Mouse (Mus musculus) myocyte (in vitro differentiated cells): ENCODE data around the gene Cdpf1. TPM values are rescaled to one million over a fixed set of nuclear protein-coding genes. Genes with fewer than 3 reads are reported as not detected.

Experiments used
- H3K27me3 ChIP-seq: one replicate; pipeline ENCODE4 v1.6.1; 2011; ENCODE audit not compliant: control insufficient read depth, insufficient read depth, insufficient read length
- H3K36me3 ChIP-seq: one replicate; pipeline ENCODE4 v1.6.1; 2011; ENCODE audit not compliant: control insufficient read depth, insufficient read depth
- H3K4me2 ChIP-seq: one replicate; pipeline ENCODE4 v1.6.1; 2011; ENCODE audit warnings: low read depth, control low read depth
- H3K4me3 ChIP-seq: one replicate; pipeline ENCODE4 v1.5.1; 2011; ENCODE audit warnings: mild to moderate bottlenecking, control low read depth, moderate library complexity
- H3K79me2 ChIP-seq: one replicate; pipeline ENCODE4 v1.6.1; 2011; ENCODE audit not compliant: control insufficient read depth, insufficient read depth
- H3ac ChIP-seq: one replicate; pipeline ENCODE4 v1.6.1; 2011; ENCODE audit not compliant: control insufficient read depth, insufficient read length
- CEBPB ChIP-seq: IDR thresholded peaks from 2 replicates; pipeline ENCODE4 v1.6.1; 2011; ENCODE audit warnings: mild to moderate bottlenecking, moderate library complexity; ENCODE audit not compliant: poor library complexity, insufficient read depth, severe bottlenecking
- E2F4 ChIP-seq: IDR thresholded peaks from one replicate; pipeline ENCODE4 v1.6.1; 2011; ENCODE audit warnings: mild to moderate bottlenecking, control low read depth, moderate library complexity; ENCODE audit not compliant: insufficient read depth
- MAX ChIP-seq: IDR thresholded peaks from one replicate; pipeline ENCODE4 v1.6.1; 2011; ENCODE audit warnings: low read depth, mild to moderate bottlenecking, control low read depth
- MYOD1 ChIP-seq, 3 experiments: IDR thresholded peaks; one replicate each; pipeline ENCODE4 v1.6.1; 2011; ENCODE audit warnings: control low read depth in 2 of 3, low read depth in 2 of 3, mild to moderate bottlenecking in 2 of 3, moderate library complexity in 1 of 3; ENCODE audit not compliant: insufficient read length in 2 of 3, control insufficient read depth in 1 of 3
- MYOG ChIP-seq, 3 experiments: IDR thresholded peaks; one replicate each; pipeline ENCODE4 v1.6.1; 2011; ENCODE audit warnings: control low read depth in 2 of 3, low read depth in 2 of 3, mild to moderate bottlenecking in 2 of 3; ENCODE audit not compliant: insufficient read length in 2 of 3, control insufficient read depth in 1 of 3, insufficient read depth in 1 of 3
- POLR2A ChIP-seq: IDR thresholded peaks from one replicate; pipeline ENCODE4 v1.6.1; 2011; ENCODE audit warnings: low read depth, mild to moderate bottlenecking, control low read depth, moderate library complexity; ENCODE audit not compliant: insufficient read length
- POLR2AphosphoS2 ChIP-seq: IDR thresholded peaks from one replicate; pipeline ENCODE4 v1.6.1; 2011; ENCODE audit warnings: low read depth, control low read depth; ENCODE audit not compliant: insufficient read length
- REST ChIP-seq: IDR thresholded peaks from one replicate; pipeline ENCODE4 v1.6.1; 2011; ENCODE audit warnings: mild to moderate bottlenecking, control low read depth, moderate library complexity; ENCODE audit not compliant: insufficient read depth, insufficient read length
- SRF ChIP-seq: IDR thresholded peaks from one replicate; pipeline ENCODE4 v1.6.1; 2011; ENCODE audit warnings: low read depth; ENCODE audit not compliant: control insufficient read depth, insufficient read length
- TCF12 ChIP-seq: IDR thresholded peaks from one replicate; pipeline ENCODE4 v1.6.1; 2011; ENCODE audit warnings: mild to moderate bottlenecking, control low read depth; ENCODE audit not compliant: poor library complexity, insufficient read depth, severe bottlenecking
- TCF3 ChIP-seq: IDR thresholded peaks from one replicate; pipeline ENCODE4 v1.6.1; 2011; ENCODE audit warnings: low read depth, control low read depth; ENCODE audit not compliant: insufficient read length
- USF1 ChIP-seq: IDR thresholded peaks from one replicate; pipeline ENCODE4 v1.6.1; 2011; ENCODE audit warnings: low read depth, mild to moderate bottlenecking, control low read depth, moderate library complexity
- polyA plus RNA-seq: library from polyadenylated mRNA; unstranded; fragments of >200 nt; fragmentation: generic; extraction: Trizol; gene quantifications from one replicate; pipeline ENCODE4 v1.2.1, GENCODE M21; 2012; ENCODE audit warnings: missing spikeins

Cdpf1 gene
- polyA plus RNA-seq, 1 experiment, result 25.1 TPM

DNA sequence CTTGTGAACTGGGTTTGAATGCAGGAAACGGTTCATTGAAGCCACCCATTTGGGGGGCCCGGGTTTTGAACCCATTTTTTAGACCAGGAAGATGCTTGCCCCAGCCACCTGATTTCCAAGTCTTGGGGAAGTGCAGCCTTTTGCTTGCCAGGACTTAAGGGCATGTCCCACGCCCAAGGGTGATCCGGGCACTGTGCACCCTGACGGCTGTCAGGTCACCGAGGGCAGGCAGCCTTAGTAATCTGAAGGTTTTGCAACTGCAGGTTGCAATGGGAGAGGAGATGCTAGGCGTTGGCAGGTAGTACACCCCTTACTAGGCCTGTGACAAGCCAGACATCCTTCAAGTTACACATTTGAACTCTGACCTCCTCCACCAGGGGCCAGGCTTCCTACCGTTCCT, 21.1 kb upstream of the Cdpf1 start:
- H3K27me3 ChIP-seq, result peaks cover 68% of the 10 kb centered on the region
- no peaks in the 10 kb centered on the region for H3K79me2 ChIP-seq
- no peak overlapping the region for H3K4me3 ChIP-seq
- H3ac ChIP-seq, result no peak overlapping the region
- no peak overlapping the region for H3K4me2 ChIP-seq
- no peaks in the 10 kb centered on the region for H3K36me3 ChIP-seq
- no peak for TF ChIP-seq TCF3
- no peak for TF ChIP-seq REST
- TF ChIP-seq E2F4, result no peak
- TF ChIP-seq MAX, result no peak
- no peak for TF ChIP-seq POLR2A
- TF ChIP-seq TCF12, result no peak
- no peak for TF ChIP-seq POLR2AphosphoS2
- no peak for TF ChIP-seq MYOG (IDR thresholded peaks at IDR 0.05; ENCODE audit: control insufficient read depth in 1 of 3, insufficient read depth in 1 of 3, insufficient read length in 2 of 3, low read depth in 2 of 3)
- TF ChIP-seq CEBPB, result no peak
- no peak for TF ChIP-seq SRF
- no peak for TF ChIP-seq MYOD1 (IDR thresholded peaks at IDR 0.05; ENCODE audit: control insufficient read depth in 1 of 3, insufficient read length in 2 of 3, low read depth in 2 of 3)
- no peak for TF ChIP-seq USF1

DNA sequence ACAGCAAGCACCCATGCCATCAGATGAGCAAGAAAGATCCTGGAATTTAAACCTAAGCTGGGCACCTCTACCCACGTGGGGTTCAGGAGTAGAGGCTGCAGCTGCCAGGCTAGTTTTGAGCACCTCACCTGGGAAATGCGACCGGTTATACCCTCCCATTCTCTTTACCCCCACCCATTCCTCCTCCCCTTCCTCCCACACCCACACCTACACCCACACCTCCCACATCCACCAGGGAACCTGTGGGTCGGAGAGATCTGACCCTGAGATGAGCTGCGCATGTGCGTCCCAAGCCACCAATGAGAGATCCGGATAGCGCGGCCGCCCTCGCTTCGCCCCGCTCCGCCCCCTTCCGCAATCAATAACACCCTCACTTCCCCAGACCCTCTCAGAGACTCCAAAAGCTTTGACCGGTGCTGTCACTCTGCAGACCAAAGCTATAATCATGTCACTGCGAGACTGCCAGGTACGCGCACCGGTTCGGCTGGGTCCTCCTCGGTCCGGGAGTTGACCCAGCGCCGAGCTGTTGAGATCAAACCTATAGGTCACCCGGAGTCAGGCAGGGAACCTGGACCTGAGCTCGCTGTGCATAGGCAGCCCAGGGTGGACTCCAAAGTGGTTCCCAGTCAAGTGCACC, 20.6 kb upstream of the Cdpf1 start, which contains the start of gene Ttc38:
Ttc38 (plus strand) TSS at position 353 of the 637 bp plus-strand sequence.
- peaks cover 73% of the 10 kb centered on the region for H3K27me3 ChIP-seq
- H3K4me3 ChIP-seq, result no peak within 1 kb of the TSS
- H3ac ChIP-seq, result no peak within 1 kb of the TSS
- H3K36me3 ChIP-seq, result no peaks in the 10 kb centered on the region
- H3K79me2 ChIP-seq, result no peaks in the 10 kb centered on the region
- H3K4me2 ChIP-seq, result no peak within 1 kb of the TSS
- TF ChIP-seq POLR2A (no peak), TCF3 (no peak)

DNA sequence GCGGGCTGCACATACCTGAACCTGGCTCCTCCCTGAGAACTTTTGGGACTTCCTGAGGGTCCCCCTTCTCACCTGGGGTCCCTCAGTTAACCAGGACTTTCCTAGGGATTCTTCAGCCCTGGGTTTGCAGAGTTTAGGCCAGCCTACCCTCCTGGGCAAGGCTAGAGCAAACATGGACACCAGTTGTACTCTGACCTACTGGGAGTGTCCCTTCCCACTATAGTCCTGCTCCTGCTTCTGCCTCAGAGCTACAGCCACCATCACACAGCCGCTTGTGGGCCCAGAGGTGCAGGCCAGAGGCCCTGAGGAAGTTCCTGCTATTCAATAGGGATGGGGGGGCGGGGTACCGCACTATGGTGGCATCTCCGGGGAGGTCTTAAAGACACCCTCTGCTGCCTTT, 18.0 kb upstream of the Cdpf1 start:
- Histone ChIP-seq H3K27me3 (peaks cover 66% of the 10 kb centered on the region), H3K4me2 (no peak overlapping the region), H3K79me2 (no peaks in the 10 kb centered on the region), H3K36me3 (no peaks in the 10 kb centered on the region), H3ac (no peak overlapping the region), H3K4me3 (no peak overlapping the region)
- no peak for TF ChIP-seq POLR2AphosphoS2
- TF ChIP-seq SRF, result no peak
- no peak for TF ChIP-seq E2F4

DNA sequence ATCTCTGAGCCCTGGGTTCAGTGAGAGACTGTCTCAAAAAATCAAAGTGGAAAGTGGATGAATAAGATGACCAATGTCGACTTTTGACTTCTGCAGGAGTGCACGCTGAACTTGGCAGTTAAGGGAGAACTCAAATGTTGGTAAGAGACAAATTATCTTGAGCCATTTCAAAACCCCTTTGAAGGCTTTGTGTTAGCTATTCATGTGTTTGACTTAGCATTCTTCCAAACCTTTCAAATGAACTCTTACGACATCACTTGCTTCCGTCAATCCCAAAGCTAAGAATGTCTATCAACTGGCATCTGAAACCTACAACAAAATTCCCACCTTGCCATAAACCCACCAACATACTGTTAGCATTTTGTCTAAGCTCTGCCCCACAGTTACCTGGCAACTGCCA, 16.6 kb upstream of the Cdpf1 start:
- Histone ChIP-seq H3K36me3 (no peaks in the 10 kb centered on the region), H3K79me2 (no peaks in the 10 kb centered on the region), H3K4me3 (no peak overlapping the region), H3K27me3 (peaks cover 69% of the 10 kb centered on the region), H3ac (no peak overlapping the region), H3K4me2 (no peak overlapping the region)
- no peak for TF ChIP-seq POLR2A
- no peak for TF ChIP-seq USF1
- TF ChIP-seq SRF, result no peak
- no peak for TF ChIP-seq E2F4
- no peak for TF ChIP-seq POLR2AphosphoS2
- no peak for TF ChIP-seq MYOG (IDR thresholded peaks at IDR 0.05; ENCODE audit: control insufficient read depth in 1 of 3, insufficient read depth in 1 of 3, insufficient read length in 2 of 3, low read depth in 2 of 3)
- no peak for TF ChIP-seq MAX
- TF ChIP-seq TCF3, result no peak
- no peak for TF ChIP-seq MYOD1 (IDR thresholded peaks at IDR 0.05; ENCODE audit: control insufficient read depth in 1 of 3, insufficient read length in 2 of 3, low read depth in 2 of 3)

DNA sequence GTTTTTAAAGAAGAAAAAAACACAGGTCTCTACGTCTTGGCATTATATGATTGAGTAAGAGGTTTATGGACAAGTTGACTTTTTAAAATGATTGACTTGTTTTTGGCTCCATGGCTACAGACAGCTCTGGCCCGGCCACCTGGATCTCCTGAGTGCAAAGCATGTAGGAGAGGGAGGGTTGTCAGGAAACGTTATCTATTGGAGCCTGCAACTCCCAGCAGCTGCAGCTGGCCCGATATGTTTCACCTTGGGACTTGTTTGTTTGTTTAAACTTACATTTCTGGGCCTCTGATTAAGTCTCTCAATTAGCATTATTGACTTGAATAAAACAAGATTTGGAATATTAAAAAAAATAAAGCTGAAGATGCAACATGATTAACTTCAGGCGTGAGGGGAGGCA, 15.2 kb upstream of the Cdpf1 start:
- no peak overlapping the region for H3ac ChIP-seq
- no peak overlapping the region for H3K4me2 ChIP-seq
- no peaks in the 10 kb centered on the region for H3K79me2 ChIP-seq
- TF ChIP-seq MYOG (IDR thresholded peaks at IDR 0.05; ENCODE audit: control insufficient read depth in 1 of 3, insufficient read depth in 1 of 3, insufficient read length in 2 of 3, low read depth in 2 of 3) (no peak), MAX (no peak), CEBPB (no peak), POLR2A (no peak), REST (no peak), TCF3 (no peak), USF1 (no peak)
- no peak overlapping the region for H3K4me3 ChIP-seq
- H3K27me3 ChIP-seq, result peaks cover 63% of the 10 kb centered on the region
- no peaks in the 10 kb centered on the region for H3K36me3 ChIP-seq

DNA sequence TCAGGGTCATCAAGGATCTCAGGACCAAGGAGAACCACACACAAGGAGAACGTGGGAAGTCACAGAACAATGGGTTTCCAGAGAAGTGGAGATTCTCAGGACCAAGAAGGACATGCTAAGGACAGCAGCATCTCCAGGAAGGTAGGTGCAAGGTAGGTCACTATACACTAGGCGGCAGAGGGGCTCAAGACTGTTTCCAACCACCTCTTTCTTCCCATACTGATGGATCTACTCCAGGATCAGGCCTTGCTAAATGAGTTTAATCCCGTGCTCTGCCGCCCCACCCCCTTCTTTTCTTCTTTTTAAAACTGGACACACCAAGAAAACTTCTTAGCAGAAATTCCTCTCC, 10.5 kb upstream of the Cdpf1 start:
- H3K4me2 ChIP-seq, result no peak overlapping the region
- no peak for TF ChIP-seq MYOD1 (IDR thresholded peaks at IDR 0.05; ENCODE audit: control insufficient read depth in 1 of 3, insufficient read length in 2 of 3, low read depth in 2 of 3)
- no peak for TF ChIP-seq E2F4
- no peak for TF ChIP-seq CEBPB
- no peak for TF ChIP-seq POLR2A
- no peak for TF ChIP-seq SRF
- no peak for TF ChIP-seq TCF3
- TF ChIP-seq MYOG (IDR thresholded peaks at IDR 0.05; ENCODE audit: control insufficient read depth in 1 of 3, insufficient read depth in 1 of 3, insufficient read length in 2 of 3, low read depth in 2 of 3), result no peak
- no peak for TF ChIP-seq USF1
- TF ChIP-seq REST, result no peak
- TF ChIP-seq MAX, result no peak
- TF ChIP-seq TCF12, result no peak
- TF ChIP-seq POLR2AphosphoS2, result no peak
- peaks cover 74% of the 10 kb centered on the region for H3K27me3 ChIP-seq
- H3K4me3 ChIP-seq, result no peak overlapping the region
- no peak overlapping the region for H3ac ChIP-seq
- no peaks in the 10 kb centered on the region for H3K36me3 ChIP-seq
- no peaks in the 10 kb centered on the region for H3K79me2 ChIP-seq
